Mouse (Mus musculus): ENCODE data around the gene Syngr2. TPM values are rescaled to one million over a fixed set of nuclear protein-coding genes. Genes with fewer than 3 reads are reported as not detected.
"Not testable (repeated sequence)": the region's sequence is repeated elsewhere in the genome, so short reads cannot be mapped to it uniquely, and the experiment has no call there.

Gene Syngr2
- polyA plus RNA-seq, 1 experiment from 2014 or later = 29.9 TPM

DNA sequence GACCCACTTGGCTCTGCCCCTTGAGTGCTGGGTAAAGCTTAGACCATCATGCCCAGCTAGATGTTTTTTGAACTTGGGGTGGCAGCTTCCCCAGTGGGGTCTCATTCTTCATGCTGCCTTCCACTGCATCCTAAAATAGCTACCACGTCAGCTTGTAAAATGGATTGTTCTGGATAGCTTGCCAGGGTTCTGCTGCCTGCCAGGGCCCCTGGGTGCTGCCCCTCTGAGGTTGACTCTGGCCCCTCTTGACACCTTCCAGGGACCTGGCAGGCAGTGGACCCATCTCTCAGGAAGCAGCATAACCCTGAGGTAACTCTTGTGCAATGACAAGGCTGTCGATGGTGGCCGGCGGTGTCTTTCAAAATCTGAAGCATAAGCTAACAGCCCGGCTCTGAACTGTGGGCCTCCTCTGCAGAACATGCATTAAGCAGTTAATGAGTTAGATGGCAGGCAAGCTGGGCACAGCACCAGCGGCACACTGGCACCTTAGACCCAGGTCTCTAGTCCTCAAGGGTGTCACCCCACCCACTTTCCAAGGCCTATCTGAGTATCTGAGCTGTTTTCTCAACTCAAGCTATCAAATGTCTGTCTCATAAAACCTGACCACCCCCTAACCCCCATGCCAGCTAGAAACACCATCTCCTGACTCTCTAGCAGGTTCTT lies 5.4 kb downstream of the Syngr2 start:
- Histone ChIP-seq H3K9me3 (ENCODE audit: control insufficient read depth, low read length) (no peaks in the 10 kb centered on the region), H3K9ac (ENCODE audit: low read length) (no peak overlapping the region), H3K27me3 (ENCODE audit: control insufficient read depth, insufficient read depth, low read length) (no peaks in the 10 kb centered on the region), H3K27ac (ENCODE audit: low read depth, low read length) (no peak overlapping the region), H3K4me3 (ENCODE audit: low read depth, low read length) (no peak overlapping the region), H3K4me2 (ENCODE audit: low read depth) (no peak overlapping the region), H3K36me3 (ENCODE audit: control insufficient read depth, insufficient read depth, low read length) (peaks cover 14% of the 10 kb centered on the region), H3K4me1 (ENCODE audit: control insufficient read depth, insufficient read depth, low read length) (peaks cover 10% of the 10 kb centered on the region)
- 95% methylated on average over 6 of the region's 6 CpGs for WGBS
- no peak for ATAC-seq (ENCODE audit: insufficient read depth, low FRiP score, low TSS enrichment)
- DNase-seq (ENCODE audit: low spot score) = no peak

DNA sequence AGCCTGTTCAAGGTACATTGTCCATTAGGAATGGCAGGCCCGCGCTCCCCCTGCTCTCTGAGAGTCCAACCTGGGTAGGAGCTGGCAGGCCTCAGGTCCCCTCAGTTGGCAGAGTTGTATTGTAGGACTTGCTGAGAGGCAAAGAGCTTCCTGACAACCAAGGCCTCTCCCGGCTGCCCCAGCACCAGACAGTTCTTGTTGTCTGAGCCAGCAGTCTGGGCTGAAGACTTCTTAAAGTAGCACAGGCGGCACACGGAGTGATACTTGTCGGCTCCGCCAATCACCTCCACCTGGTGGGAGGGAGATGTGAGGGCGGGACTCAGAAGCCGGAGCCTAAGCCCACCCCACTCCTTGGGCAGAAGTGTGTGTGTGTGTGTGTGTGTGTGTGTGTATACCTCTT lies 6.4 kb downstream of the Syngr2 start:
- H3K27me3 ChIP-seq (ENCODE audit: control insufficient read depth, insufficient read depth, low read length); H3K4me1 ChIP-seq (ENCODE audit: control insufficient read depth, insufficient read depth, low read length); ATAC-seq (ENCODE audit: insufficient read depth, low FRiP score, low TSS enrichment); H3K4me2 ChIP-seq (ENCODE audit: low read depth); H3K9ac ChIP-seq (ENCODE audit: low read length); H3K27ac ChIP-seq (ENCODE audit: low read depth, low read length); H3K9me3 ChIP-seq (ENCODE audit: control insufficient read depth, low read length); DNase-seq (ENCODE audit: low spot score); H3K4me3 ChIP-seq (ENCODE audit: low read depth, low read length): not testable (repeated sequence)
- peaks cover 14% of the 10 kb centered on the region for H3K36me3 ChIP-seq (ENCODE audit: control insufficient read depth, insufficient read depth, low read length)
- 94% methylated on average over 9 of the region's 9 CpGs for WGBS

DNA sequence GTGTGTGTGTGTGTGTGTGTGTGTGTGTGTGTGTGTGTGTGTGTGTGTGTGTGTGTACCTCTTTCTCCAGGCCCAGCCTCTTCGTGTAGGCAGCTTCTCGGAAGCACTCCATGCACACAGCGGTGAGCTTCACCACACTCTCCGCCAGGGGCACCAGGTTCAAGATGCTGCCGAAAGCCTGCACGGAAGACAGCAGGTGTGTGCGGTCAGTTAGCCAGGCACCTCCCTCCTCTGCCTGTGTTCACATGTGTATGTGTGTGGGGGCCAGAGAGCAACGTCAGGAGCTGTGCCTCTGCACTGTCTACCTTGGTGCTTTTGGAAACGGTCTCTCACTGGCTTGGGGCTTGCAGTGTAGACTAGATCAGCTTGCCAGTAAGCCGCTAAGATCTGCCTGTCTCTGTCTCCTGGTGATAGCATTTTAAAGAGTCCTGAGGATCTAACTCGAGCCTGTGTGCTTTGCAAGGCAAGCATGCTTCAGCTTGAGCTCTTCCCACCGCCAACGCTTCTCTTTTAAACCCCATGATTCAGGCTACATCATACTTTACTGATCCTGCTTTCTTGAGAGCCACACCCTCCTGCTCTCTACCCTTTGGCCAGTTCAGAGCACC lies 7.0 kb downstream of the Syngr2 start:
- no peaks in the 10 kb centered on the region for H3K27me3 ChIP-seq (ENCODE audit: control insufficient read depth, insufficient read depth, low read length)
- no peaks in the 10 kb centered on the region for H3K9me3 ChIP-seq (ENCODE audit: control insufficient read depth, low read length)
- H3K27ac ChIP-seq (ENCODE audit: low read depth, low read length) = no peak overlapping the region
- ATAC-seq (ENCODE audit: insufficient read depth, low FRiP score, low TSS enrichment) (no peak), DNase-seq (ENCODE audit: low spot score) (no peak)
- no peak overlapping the region for H3K4me2 ChIP-seq (ENCODE audit: low read depth)
- 90% methylated on average over 13 of the region's 13 CpGs for WGBS
- H3K36me3 ChIP-seq (ENCODE audit: control insufficient read depth, insufficient read depth, low read length) = peaks cover 14% of the 10 kb centered on the region
- H3K9ac ChIP-seq (ENCODE audit: low read length) = no peak overlapping the region
- no peak overlapping the region for H3K4me3 ChIP-seq (ENCODE audit: low read depth, low read length)
- no peaks in the 10 kb centered on the region for H3K4me1 ChIP-seq (ENCODE audit: control insufficient read depth, insufficient read depth, low read length)

DNA sequence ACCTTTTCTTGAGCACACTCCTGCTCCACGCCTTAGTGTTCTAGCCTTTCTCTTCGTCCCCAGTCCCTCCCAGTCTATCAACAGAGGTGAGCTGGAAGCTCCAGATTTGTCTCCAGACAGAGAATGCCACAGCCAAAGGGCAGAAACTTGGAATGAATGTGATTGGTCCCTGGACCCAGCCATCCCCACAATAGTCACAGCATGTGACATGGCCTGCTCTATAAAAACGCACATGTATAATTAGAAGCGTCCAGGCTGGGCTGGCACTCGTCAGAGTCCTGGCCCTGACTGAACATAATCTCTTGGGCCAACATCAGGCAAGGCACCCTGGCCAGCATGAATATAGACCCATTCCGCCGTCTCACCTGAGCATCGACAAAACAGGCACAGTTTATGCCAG lies 9.6 kb downstream of the Syngr2 start:
- no peaks in the 10 kb centered on the region for H3K9me3 ChIP-seq (ENCODE audit: control insufficient read depth, low read length)
- H3K27ac ChIP-seq (ENCODE audit: low read depth, low read length) = no peak overlapping the region
- H3K4me2 ChIP-seq (ENCODE audit: low read depth) = no peak overlapping the region
- peaks cover 8% of the 10 kb centered on the region for H3K36me3 ChIP-seq (ENCODE audit: control insufficient read depth, insufficient read depth, low read length)
- DNase-seq (ENCODE audit: low spot score) (no peak), ATAC-seq (ENCODE audit: insufficient read depth, low FRiP score, low TSS enrichment) (no peak)
- peaks cover 1% of the 10 kb centered on the region; the same call in 1 of the 2 replicates for H3K4me1 ChIP-seq (ENCODE audit: control insufficient read depth, insufficient read depth, low read length)
- 79% methylated on average over 8 of the region's 8 CpGs for WGBS
- no peaks in the 10 kb centered on the region for H3K27me3 ChIP-seq (ENCODE audit: control insufficient read depth, insufficient read depth, low read length)
- H3K4me3 ChIP-seq (ENCODE audit: low read depth, low read length) = no peak overlapping the region
- H3K9ac ChIP-seq (ENCODE audit: low read length) = no peak overlapping the region

DNA sequence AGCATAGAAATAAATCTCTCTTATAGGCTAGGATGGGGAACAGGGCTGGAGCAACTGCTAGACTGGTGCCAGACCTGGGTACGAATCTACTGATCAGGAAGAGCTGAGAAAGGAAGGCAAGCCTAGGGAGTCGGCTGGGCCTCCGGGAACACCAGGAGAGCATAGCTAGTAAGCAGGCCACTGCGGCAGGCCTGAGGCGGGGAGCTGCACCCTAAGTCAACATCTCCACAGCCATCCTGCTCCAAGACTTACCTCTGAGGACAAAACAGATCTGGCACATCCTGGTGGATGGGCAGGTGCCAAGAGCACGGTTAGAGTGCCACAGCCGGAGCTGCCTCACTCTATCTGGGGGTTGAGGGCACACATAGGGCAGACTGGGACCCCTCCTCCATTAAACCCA lies 10.7 kb downstream of the Syngr2 start:
- 100% methylated on average over 7 of the region's 7 CpGs for WGBS
- Histone ChIP-seq H3K36me3 (ENCODE audit: control insufficient read depth, insufficient read depth, low read length) (peaks cover 4% of the 10 kb centered on the region; the same call in 1 of the 2 replicates), H3K4me3 (ENCODE audit: low read depth, low read length) (no peak overlapping the region)

DNA sequence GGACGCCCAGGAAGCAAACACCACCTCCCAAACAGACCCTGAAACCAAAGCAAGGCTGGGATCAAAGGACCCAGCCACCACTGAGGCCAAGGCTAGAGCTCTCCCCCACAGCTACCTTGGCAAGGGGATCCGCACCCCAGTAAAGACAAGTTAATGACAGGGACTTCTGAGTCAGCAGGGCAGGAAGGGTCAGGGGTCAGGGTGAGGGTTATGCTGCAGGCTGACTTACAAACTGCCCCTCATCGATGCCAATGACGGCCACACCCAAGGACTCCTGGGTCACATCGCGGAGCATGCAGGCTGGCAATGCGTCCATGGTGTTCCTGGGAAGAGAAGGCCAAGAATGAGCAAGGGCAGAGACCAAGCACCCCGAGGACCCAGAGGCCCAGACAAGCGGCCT lies 12.4 kb downstream of the Syngr2 start:
- 87% methylated on average over 9 of the region's 9 CpGs for WGBS
- Histone ChIP-seq H3K4me1 (ENCODE audit: control insufficient read depth, insufficient read depth, low read length) (peaks cover 19% of the 10 kb centered on the region), H3K9ac (ENCODE audit: low read length) (no peak overlapping the region), H3K4me3 (ENCODE audit: low read depth, low read length) (no peak overlapping the region), H3K9me3 (ENCODE audit: control insufficient read depth, low read length) (no peaks in the 10 kb centered on the region), H3K27me3 (ENCODE audit: control insufficient read depth, insufficient read depth, low read length) (no peaks in the 10 kb centered on the region), H3K27ac (ENCODE audit: low read depth, low read length) (no peak overlapping the region), H3K4me2 (ENCODE audit: low read depth) (no peak overlapping the region), H3K36me3 (ENCODE audit: control insufficient read depth, insufficient read depth, low read length) (no peaks in the 10 kb centered on the region)
- DNase-seq (ENCODE audit: low spot score) = no peak
- ATAC-seq (ENCODE audit: insufficient read depth, low FRiP score, low TSS enrichment) = no peak

More for the DNA sequence above, 10.7 kb downstream of the Syngr2 start:
- Histone ChIP-seq H3K4me1 (ENCODE audit: control insufficient read depth, insufficient read depth, low read length) (peaks cover 9% of the 10 kb centered on the region), H3K9me3 (ENCODE audit: control insufficient read depth, low read length) (no peaks in the 10 kb centered on the region), H3K9ac (ENCODE audit: low read length) (no peak overlapping the region), H3K4me2 (ENCODE audit: low read depth) (no peak overlapping the region), H3K27ac (ENCODE audit: low read depth, low read length) (no peak overlapping the region), H3K27me3 (ENCODE audit: control insufficient read depth, insufficient read depth, low read length) (no peaks in the 10 kb centered on the region)
- ATAC-seq (ENCODE audit: insufficient read depth, low FRiP score, low TSS enrichment) (no peak), DNase-seq (ENCODE audit: low spot score) (no peak)

DNA sequence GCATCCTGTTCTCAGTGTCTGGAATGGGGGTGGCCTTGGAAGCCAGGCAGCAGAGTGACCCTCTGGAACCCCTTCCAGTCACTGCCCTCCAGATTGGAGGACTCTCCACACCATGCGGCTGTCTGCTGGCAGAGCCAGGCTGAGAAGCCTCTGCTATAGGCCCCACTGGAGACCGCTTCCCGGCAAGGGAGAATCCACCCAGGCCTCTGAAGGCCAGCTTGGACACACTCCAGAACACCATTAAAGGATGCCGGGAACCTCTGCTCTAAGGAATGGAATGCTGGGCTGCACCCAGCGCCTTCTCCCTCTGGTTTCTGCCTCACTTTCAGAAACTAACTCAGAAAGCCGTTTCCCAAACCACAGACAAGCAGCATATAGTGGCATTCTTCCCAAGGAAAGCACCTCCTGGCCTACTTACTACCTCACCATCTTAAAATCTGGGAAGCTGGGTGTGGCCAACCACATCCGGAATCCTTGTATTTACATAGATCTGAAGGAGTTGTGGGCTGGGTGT lies 13.3 kb downstream of the Syngr2 start:
- Histone ChIP-seq H3K9ac (ENCODE audit: low read length) (no peak overlapping the region), H3K36me3 (ENCODE audit: control insufficient read depth, insufficient read depth, low read length) (no peaks in the 10 kb centered on the region), H3K4me1 (ENCODE audit: control insufficient read depth, insufficient read depth, low read length) (peaks cover 19% of the 10 kb centered on the region), H3K4me2 (ENCODE audit: low read depth) (no peak overlapping the region), H3K4me3 (ENCODE audit: low read depth, low read length) (no peak overlapping the region), H3K27ac (ENCODE audit: low read depth, low read length) (no peak overlapping the region), H3K27me3 (ENCODE audit: control insufficient read depth, insufficient read depth, low read length) (no peaks in the 10 kb centered on the region), H3K9me3 (ENCODE audit: control insufficient read depth, low read length) (no peaks in the 10 kb centered on the region)
- 96% methylated on average over 7 of the region's 7 CpGs for WGBS
- ATAC-seq (ENCODE audit: insufficient read depth, low FRiP score, low TSS enrichment) = no peak
- no peak for DNase-seq (ENCODE audit: low spot score)

DNA sequence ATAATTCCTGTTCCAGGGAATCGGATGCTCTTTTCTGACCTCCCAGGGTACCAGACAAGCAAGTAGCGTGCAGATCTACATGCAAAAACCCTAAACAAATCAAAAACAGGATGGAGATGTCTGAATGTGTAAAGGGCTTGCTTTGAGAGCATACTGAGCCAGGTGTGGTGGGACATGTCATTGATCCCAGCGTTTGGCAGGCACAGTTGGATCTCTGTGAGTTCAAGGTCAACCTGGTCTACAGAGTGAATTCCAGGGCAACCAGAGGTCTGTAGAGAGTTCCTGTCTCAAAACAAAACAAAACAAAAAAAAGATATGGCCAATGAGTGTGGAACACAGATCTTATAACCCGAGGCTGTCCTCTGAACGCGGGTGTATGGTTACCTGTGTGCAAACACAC lies 13.9 kb downstream of the Syngr2 start:
- H3K9ac ChIP-seq (ENCODE audit: low read length) = no peak overlapping the region
- H3K4me1 ChIP-seq (ENCODE audit: control insufficient read depth, insufficient read depth, low read length) = peaks cover 19% of the 10 kb centered on the region
- H3K9me3 ChIP-seq (ENCODE audit: control insufficient read depth, low read length) = no peaks in the 10 kb centered on the region
- DNase-seq (ENCODE audit: low spot score) (no peak), ATAC-seq (ENCODE audit: insufficient read depth, low FRiP score, low TSS enrichment) (no peak)
- no peaks in the 10 kb centered on the region for H3K36me3 ChIP-seq (ENCODE audit: control insufficient read depth, insufficient read depth, low read length)
- no peak overlapping the region for H3K4me3 ChIP-seq (ENCODE audit: low read depth, low read length)
- H3K4me2 ChIP-seq (ENCODE audit: low read depth) = no peak overlapping the region
- 92% methylated on average over 6 of the region's 6 CpGs for WGBS
- H3K27me3 ChIP-seq (ENCODE audit: control insufficient read depth, insufficient read depth, low read length) = no peaks in the 10 kb centered on the region
- no peak overlapping the region for H3K27ac ChIP-seq (ENCODE audit: low read depth, low read length)

Data from neural tube, embryonic 11.5 days (tissue).